Mouse (Mus musculus): ENCODE measurements around the gene Lrrc4.

Lrrc4 gene

DNA sequence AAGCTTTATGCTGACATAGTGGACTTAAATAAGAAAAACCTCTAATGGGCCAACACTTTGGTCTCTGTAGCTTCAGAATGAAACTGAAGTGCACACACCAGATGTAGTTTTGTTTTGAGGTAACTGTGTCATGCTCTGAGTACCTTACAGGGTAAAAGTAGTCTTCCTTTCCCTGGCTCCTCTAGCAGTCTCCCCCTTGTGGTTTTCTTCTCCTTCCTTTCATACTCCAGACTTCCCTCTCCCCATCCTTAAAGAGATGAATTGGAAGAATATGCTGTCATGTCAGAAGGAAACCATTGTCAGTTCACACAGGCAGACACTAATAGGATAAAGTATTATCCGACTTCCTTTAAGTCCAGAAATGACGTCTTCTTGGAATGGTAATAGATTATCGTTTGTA lies 9.3 kb downstream of the Lrrc4 start:
- no peak for DNase-seq

DNA sequence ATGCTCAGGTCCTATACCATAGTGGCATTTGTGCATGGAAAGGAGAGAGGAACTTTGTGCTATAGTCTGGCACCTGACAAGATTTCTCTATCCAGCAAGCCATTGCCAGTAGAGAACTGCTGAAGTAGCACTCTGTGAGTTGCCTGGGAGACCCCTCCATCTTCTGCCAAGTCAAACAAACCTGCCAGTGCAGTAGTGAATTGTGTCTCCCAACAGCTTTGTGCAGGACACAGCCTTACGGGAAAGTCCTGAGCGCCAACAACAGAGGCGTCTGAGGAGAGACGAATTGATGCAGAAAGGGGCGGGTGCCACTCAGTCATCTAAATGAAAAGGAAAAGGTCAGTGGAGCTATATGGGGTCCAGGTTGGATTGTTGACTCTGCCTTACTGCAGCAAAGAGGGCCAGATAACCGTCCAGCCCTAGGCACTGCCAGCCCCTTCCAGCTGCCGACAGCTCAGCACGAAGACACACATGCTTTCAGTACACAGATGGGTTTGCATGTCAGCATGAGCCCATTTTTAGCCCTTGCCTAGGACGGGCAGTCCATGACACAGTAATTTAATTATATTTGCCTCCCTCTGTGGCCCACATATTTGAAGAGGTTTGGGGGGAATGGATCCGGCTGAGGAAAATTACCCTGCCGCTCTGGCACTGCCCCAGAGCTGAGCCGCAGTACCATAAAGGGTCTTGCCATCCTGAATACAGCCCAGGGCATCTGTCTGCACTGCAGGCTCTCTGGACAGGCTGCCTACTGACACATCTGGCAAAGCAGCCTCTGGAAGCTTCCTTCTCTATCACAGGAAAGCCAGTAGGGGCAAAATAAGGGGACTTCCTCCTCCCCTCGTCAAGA lies 11.8 kb downstream of the Lrrc4 start:
- no peak for DNase-seq

DNA sequence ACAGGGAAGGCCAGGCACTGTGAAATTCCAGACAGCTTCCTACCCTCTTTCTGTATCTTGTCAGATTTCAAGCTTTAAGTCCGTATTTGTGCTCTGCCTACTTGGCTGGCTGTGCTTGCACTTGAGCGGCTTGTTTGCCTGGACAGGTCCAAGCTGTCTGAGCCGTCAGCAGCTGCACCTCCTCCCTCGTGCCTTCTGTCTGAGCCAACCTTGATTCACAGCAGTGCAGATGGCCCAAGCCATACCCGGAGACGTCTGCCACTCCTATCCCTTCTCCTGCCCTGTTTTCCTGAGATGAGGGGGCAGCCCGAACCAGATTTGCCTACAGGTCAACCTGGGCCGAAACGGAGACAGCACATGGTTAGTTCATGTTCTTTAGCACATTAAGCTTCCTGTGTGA lies 14.5 kb downstream of the Lrrc4 start:
- no peak for DNase-seq

DNA sequence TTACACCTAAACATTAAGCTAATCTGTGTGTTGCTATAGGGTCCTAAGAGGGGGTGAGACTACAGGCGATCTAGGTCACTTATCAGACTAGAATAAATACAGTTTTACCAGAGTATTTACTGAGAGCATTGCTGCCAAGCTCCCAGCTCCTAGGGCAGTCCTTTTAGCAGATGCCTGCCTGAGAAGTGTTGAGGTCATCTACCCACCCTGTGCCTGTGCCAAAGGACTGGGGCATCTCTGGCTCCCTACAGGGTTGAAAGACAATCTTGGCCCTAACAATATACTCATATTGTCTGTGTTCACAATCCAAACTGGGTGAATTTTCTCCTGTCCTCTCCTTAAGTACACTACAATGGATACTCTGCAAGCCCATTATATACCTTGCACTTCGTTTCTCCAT lies 16.7 kb downstream of the Lrrc4 start:
- no peak for DNase-seq

DNA sequence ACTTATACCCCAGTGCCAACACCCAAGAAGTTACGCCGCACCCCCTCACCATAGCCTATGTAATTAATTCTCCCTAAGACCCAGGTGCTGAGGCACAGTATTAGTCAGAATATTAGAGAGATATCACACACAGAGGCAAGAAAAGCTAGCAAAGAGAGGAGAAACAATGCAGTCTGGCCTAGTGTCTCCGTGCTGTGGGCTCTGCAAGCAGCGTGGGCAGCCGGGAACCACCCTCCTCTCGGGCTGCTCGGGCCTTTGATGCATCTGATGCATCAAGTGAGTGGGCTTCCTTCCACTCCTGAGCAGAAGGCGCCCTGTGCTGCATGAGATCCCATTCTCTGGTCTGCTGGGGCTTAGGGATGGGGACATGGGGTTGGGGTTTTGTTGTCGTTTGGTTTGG lies 18.5 kb downstream of the Lrrc4 start:
- no peak for DNase-seq

DNA sequence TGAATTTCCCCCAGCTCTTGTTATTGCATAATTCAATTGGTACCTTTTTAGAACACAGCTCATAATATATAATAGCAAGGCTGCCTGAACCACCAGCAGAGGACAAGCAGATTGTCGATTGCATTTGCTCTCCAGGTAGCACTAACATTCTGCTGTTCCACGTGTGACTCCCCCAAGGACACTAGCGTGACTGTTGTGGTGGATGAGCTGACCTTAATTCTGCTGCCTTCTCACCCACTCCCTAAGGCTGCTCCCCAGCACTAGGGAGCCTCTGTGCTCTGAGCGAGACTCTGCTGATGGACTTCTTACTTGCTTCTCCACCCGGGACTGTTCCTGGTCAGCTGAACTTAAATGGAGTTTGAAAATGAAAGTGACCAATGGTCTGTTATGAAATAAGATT lies 26.8 kb downstream of the Lrrc4 start:
- DNase-seq, result no peak

DNA sequence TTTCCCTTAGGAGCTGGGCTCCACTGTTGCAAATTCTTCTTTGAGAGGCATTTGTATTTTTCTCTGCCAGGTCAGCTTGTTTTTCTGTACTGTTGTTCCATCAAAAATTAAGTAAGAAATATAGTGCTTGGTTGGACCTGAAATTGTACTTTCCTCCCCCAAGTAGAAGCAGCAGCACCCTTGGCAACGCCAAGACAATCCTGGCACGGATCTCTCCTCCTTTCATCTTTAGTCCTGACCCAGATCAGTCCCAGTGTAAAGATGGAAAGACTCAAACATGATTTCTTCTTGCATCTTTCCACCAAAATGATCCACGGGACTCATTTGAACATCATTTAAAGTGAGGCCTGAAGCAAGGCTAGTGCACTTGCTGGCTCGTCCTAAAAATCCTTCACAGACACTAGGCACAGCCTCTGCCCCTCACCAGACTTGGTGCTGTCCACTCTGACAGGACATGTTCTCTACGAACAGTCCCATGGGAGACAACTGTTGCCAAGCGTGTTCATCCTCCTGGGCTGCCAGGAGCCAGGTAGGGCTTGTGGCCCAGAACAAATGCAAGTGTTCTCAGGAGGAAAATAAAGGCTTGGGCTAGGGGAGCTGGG lies 27.8 kb downstream of the Lrrc4 start:
- DNase-seq, result no peak

DNA sequence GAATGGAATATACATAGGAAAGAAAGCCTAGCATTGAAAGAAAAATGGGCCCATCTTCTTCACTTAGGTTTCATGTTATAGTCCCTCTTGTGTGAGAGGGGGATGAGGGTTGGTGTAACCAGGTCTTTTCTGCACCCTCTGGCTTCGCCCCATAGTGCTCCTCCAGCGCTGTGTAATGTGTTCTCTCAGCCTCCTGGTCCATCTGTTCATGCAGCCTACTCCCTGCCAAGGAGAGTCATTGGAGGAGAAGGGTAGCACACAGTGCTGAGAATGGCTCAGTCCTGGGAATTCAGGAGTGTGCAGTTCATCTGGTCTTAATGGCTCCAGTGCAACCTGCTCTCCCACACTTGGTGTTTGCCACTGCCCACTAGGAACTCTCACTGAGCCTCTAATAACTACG lies 30.6 kb downstream of the Lrrc4 start:
- DNase-seq, result no peak

DNA sequence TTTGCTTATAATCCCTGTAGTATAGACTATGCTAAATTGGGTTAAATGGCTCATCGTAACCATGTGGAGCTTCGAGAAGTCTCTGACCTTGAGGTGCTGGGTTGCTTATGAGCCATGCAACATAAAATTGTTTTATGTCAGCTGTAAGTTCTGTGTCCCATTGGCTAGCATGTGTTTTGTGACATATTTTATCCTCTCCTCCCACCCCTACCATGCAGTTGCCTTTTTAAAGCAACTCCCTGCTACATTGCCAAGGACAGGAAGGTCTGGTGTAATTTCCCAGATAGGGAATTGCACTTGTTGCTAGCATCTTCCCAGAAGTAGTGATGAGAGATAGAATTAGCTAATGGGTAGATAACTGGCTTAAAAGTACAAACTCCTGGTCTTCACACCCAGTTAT lies 31.7 kb downstream of the Lrrc4 start:
- no peak for DNase-seq

DNA sequence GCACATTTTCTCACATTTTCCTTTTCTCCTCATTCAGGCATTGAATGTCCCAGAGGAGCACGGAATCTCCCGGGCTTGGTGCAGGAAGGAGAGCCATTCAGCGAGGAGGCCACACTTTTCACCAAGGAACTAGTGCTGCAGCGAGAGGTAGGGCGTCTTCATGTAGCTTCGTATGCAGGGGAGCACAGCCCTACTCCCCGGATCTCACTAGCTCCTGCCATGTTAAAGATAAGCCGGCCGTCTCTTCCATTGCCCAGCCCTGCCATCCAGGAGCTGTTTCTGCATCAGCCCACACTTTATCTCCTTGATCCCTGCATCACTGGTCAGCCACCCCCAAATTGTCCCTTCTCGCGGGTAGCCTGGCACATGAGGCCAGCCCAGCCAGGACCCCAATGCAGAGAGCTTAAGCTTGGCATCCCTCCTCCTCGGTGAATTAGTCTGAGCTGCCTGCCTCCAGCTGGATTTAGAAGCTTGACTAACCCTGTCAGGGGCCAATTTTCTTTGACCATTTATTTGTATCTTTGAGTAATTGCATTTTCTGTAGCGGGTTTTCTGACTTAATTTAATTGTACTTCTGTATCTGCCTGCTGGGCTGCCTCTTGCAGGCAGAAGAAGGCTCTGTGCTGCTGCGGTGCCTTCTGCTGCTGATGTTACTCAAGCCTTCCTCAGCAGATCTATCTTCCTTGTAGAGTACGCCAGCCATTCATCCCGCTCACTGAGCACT lies 35.6 kb downstream of the Lrrc4 start:
- no peak for DNase-seq

DNA sequence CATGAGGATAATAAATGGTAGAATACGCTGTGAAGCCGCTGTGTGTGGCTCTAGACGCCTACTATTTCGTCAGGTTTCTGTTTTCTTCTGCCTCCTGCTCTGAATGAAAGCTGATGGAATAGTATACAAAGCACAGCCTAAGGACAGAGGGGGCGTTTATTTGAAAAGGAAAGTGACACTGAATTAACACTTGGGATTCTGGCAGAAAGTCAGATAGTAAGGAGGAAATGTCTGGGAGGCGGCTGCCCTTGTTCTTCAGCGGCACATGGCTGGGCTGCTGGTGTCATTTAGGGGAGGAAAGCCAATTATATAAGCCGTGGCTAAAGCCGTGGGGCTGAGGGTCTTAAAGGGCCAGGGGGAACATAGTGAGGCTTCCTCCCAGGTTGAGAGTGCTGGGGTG lies 36.2 kb downstream of the Lrrc4 start:
- no peak for DNase-seq

DNA sequence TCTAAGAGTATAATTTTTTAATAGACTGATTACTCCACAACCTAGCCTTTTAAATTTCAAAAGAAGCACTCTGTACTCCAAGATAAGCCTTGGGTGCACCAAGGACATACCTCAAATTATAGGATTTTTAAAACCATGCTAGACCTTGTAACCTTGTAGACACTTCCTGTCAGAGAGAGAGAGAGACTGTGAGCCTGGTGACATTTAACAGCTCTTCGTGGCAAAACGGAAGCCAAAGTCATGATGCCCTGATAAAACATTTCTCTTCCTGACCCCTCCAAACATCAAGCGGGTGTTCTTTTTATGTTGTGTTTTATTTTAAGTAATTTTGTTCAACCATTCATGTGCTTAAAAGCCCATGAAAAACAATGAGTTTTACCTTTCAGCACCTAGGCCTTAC lies 39.7 kb downstream of the Lrrc4 start:
- no peak for DNase-seq

DNA sequence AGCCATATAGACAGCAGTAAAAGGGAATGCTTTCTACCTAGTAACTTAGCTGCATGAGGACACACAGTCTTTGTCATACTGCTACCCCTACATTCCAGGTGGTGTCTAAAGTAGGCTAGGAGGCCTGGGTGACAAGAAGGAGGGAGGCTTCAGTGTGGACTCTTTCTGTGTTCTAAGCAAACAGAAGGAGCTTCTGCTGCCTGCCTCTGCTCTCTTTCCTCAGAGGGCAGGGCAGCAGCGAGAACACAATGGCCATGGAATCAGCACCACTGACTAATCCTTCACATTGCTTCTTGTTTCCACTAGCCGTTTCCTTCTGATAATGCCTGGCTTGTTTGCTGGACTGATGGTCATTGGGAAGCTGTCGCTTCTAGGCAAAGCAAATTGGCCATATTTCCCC lies 40.4 kb downstream of the Lrrc4 start:
- no peak for DNase-seq

DNA sequence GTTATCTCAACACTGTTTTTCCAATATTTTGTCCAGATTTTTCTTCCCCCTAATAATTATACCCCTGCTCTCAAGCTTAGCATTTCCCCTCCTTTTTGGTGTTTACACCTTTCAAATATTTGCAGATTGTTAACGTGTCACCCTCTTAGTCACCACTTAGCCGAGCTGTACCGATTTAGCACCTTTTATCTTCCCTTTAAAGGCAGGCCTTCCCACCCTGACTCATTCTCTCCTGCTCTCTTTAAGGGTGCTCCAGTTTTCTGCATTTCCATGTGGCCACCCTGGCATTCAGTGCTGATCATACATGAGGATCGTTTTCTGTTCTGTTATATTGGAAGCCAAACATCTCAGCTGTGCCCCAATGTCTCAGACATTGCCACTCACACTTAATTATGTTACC lies 41.9 kb downstream of the Lrrc4 start:
- no peak for DNase-seq

DNA sequence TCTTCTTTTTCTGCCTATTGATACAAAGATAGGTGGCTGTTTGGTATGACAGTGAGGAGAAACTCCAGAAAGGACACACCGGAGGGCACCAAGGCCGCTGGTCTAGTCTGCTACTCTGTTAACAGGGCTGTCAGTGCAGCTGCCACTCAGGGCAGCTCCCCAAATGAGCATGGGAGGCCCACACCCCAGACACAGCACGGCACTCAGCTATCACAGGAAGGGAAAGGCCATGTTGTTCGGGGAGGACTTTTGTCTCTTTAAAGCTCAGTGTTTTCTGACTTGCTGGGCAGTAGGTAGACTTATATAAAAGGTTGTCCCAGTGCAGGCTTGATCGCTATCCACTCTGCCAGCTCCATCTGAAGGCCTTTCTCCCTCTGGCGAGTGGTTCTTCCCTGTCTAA lies 44.4 kb downstream of the Lrrc4 start:
- DNase-seq, result no peak

DNA sequence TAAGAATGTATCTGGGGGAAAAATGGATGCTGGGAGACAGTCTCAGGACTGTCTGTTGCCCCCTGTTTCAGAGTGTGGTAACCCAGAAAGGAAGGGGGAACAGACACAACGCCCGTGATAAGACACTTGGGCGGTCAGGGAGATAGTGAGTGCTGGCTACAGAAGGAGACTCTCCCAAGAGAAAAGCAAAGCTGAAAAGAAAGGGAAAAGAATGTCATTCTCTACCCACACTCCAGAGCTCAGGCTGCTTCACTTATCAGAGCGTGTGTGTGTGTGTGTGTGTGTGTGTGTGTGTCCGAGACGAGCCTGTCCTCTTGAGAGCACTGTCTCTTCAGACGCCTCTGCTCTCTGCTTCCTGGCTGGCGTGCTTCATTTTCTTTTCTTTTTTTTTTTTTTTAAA lies 45.8 kb downstream of the Lrrc4 start:
- no peak for DNase-seq

DNA sequence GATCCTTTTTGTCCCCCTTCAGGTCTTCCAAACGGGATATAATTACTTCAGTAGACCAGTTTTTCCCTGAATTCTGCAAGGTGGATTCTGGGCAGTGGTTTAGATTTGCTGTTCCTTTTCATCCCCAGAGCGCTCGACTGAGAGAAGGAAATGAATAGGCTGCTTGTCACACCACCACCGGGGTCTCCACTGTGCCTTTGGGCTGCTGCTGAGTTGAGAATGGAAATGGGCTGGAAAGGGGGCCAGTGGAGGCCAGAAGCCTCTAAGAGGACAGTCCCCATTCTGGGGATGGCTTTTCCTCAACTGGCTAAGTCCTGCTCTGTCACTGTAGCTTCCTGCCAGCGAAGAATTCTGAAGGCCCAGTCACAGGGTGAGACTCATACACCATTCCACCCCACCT lies 47.6 kb downstream of the Lrrc4 start:
- no peak for DNase-seq

DNA sequence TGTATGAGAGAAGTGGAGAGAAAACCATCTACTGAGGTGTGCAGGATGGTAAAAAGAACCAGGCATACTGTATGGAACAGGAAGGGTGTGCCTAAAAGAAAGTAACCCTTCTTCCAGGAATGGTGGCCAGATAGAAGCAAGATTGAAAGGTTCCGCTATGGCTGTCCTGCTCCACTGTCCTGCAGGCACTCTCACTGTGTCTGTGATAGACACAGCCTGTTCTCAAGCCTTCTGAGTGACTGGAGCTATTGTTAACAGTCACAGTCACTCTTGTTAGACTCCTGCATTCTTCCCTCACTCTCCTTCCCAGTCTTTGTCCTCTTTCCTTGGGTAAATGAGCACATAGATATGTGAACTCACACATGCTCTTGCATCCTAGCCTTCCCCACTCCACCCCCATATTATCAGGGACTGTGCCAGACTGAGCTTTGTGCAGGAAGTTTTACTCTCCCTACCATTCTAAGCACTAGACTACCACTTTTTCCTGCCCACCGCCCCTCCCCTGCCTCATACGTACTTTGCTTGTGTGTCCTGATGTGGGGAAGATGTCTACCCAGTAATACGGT lies 48.4 kb downstream of the Lrrc4 start:
- no peak for DNase-seq

DNA sequence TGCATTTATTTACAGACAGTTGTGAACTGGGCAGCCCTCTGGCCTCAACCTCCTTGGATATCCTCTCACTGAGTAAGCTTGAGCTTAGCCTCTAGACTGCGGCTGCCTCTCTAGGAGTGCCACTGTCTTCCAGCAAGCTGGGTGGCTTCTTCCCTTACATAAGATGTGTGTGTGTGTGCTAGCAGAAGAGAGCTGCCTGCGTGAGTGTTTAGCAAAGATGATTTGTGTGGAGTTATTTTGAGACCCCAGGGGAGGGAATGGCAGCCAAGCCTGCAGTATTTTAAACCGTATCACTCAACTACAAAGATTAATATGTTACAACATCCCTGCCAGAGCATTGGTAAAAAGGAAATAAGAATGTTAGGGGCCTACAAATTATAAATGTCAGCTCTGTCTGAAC lies 49.9 kb downstream of the Lrrc4 start:
- DNase-seq, result peak; percentile 16

DNA sequence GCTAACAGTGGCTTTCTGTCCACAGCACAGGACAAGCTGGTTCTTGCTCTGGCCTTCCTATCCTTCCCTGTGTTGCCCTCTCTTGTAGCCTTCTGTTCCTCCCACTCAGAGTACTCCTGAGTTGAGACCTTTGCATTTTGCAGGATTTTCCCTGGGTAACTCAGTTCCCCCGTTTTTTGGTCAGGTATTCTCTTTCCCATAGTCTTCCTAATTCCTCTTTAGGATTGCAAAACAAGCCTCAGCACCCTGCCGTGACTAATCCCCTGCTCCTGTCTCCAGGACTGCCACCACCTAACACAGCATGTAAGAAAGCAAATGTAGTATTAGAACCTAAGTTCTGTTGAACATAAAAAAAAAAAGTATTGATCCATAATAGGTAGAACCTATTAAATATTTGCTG lies 60.2 kb downstream of the Lrrc4 start:
- no peak for DNase-seq

DNA sequence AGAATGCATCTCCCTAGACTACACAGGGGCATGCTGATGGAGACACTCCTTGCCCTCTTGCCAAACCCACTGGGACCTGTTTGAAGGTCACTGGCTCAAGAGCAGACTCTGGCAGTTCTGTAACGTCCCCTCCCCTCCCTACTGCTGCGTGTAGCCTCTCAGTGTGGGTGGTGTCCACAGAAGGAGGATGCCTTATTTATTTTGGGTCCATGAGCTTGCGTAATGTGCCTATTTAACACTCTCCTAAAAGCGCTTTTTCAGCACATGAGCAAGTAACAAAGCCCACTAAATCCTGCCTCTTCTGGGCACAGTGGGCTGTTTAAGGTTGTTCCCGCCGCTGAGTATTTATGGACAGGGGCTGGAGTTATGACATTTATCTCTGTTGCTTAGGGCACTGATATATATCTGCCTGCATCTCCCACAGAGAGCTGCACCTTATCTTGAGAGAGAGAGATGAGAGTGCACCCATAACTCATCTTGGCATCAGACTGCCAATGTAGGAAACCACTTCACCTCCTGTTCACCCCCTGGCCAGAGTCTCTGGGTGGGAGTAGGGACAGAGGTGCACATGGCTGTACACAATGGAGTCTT lies 63.6 kb downstream of the Lrrc4 start:
- DNase-seq, result no peak

DNA sequence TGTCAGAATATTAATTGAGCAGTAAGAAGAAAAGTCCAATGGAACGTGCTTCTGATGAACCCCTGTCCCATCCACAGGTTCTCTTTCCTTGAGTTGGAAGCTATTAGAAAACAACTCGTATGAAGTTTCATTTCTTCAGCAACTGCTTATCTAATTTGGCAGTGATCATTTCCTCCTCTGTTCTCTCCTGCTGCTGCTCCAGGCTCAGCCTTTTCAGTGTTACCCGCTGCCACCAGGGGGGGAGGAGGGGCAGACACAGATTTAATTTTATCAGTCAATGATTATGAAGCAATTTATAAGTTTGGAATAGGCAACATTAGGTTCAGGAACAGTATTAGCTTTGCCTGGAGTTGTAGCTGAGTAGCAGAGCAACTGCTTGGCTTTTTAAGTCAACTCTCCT lies 64.9 kb downstream of the Lrrc4 start:
- no peak for DNase-seq

DNA sequence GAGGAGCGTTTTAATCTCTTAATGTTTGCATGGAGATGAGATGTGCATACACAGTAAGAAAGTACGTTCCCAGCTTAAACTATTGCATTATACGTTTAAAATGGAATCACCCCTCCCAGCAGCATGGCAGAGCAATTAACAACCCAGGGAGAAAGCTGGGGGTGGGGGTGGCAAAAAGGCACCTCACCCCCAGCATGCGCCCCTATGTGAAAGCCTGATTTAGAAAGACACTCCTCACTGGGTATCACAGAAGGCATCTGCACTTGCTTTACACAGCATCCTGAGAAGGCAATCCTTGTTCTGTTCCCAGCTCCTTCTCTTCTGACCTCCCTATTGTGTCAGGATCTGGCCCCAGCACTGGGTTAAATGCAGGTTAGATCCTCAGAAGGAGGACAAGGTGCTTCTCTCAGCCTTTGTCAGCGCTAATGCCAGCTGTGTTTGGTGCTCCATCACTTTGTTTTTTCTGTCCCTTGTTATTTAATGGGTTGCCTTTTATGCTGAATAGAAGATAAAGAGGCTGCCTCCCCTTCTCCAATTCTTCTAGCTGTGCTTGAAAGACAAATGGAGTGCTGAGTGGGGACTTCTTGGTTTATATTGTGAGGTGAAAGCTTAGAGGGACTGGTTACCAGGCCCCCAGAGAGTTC lies 69.3 kb downstream of the Lrrc4 start:
- DNase-seq, result no peak

All from kidney, adult 9 months (tissue).